Mouse (Mus musculus) ovary, adult 2 months (tissue): ENCODE measurements around the gene Wt1. TPM values are rescaled to one million over a fixed set of nuclear protein-coding genes. Genes with fewer than 3 reads are reported as not detected.

Experiments used
- polyA plus RNA-seq: library from polyadenylated mRNA; depleted of rRNA; stranded (reverse); fragments of >200 nt; gene quantifications from 2 replicates; pipeline ENCODE4 v1.2.3, GENCODE M21; 2012; rRNA removed

Gene Wt1
- 227 and 242 TPM in 2 replicates for polyA plus RNA-seq

DNA sequence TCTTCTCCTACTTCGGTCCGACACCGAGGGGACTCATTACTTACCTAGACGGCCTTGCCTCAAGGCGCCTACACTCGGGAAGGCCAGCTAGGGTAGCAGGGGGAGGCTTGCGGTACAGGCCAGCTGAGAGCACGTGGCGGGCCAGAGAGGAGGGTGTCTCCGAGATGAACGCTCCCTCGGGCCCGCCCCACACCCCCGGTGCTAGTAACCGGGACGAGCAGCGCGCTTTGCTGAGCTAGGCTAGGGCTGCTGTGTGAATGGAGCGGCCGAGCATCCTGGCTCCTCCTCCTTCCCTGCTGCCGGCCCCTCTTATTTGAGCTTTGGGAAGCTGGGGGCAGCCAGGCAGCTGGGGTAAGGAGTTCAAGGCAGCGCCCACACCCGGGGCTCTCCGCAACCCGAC, at the start of gene Wt1:
TSS of gene Wt1 (plus strand) at position 251 of the 400 bp plus-strand sequence.

GRCm38 (mm10) chr2:105091718-105092117, 34.6 kb upstream of the Wt1 start, which contains the start of gene Gm11060:
Gene Gm11060, plus strand, starts transcription at chr2:105092018.

Other genes with a start within 250 kb of the Wt1 start
- 24.3 and 24.6 TPM in 2 replicates for gene Eif3m, start 109.4 kb upstream of the Wt1 start, polyA plus RNA-seq
- gene Gm11060, start 34.5 kb upstream of the Wt1 start, polyA plus RNA-seq = not detected in 2 replicates
- 0.84 and 1.6 TPM in 2 replicates for gene Them7, start 97.8 kb downstream of the Wt1 start, polyA plus RNA-seq